Mouse (Mus musculus) liver, adult 2 months (tissue): ENCODE results near the gene Ftcd.

ENCODE experiments used
- CTCF ChIP-seq: fragments of 200-500 bp; IDR thresholded peaks from 2 replicates; pipeline ENCODE4 v1.5.1; 2011; ENCODE audit warnings: low read depth, low read length, control low read depth
- POLR2A ChIP-seq: fragments of 200-500 bp; IDR thresholded peaks from 2 replicates; pipeline ENCODE4 v1.6.1; 2011; ENCODE audit warnings: low read length, control low read depth; ENCODE audit not compliant: insufficient read depth; ENCODE audit errors: extremely low read depth

GRCm38 (mm10) chr10:76531828-76532227 is 43.6 kb upstream of the Ftcd start:
- TF ChIP-seq POLR2A (no peak), CTCF (no peak)
